Comparison of ENCODE assay signal across 26 mouse cellular contexts in genomic region chr1:106875193-106875886, GRCm38 (mm10). TPM values are rescaled to one million over a fixed set of nuclear protein-coding genes. Genes with fewer than 3 reads are reported as not detected.
DNase-seq lines count a peak whose midpoint lies in the region; ATAC-seq and TF ChIP-seq lines count a peak whose summit lies in the region.
"Had no signal": no experiment of that assay in that cellular context is flagged by ENCODE, and none has a peak within 500 bp of the region (broad histone marks: within the 10 kb centered on the region; RNA-seq: fewer than 3 reads in every experiment).

No protein-coding gene starts in this region.

- 0 out of 2 replicates have a peak overlapping the region, but pooled peaks have one; percentile 51 for H3K27ac ChIP-seq in lung, postnatal 0 days (ENCODE audit: low read length)
- no peak overlapping the region for H3K27ac ChIP-seq in intestine, embryonic 15.5 days
- H3K27ac ChIP-seq: hindbrain, embryonic 10.5 days; limb, embryonic 12.5 days; stomach, embryonic 15.5 days had no signal

- H3K27me3 ChIP-seq in lung, postnatal 0 days (replicated peaks; ENCODE audit: insufficient read depth, low read length), result no peaks in the 10 kb centered on the region
- H3K27me3 ChIP-seq in intestine, embryonic 15.5 days (replicated peaks), result no peaks in the 10 kb centered on the region
- H3K27me3 ChIP-seq: limb, embryonic 12.5 days; stomach, embryonic 15.5 days had no signal

- TF ChIP-seq CTCF in lung, postnatal 0 days (IDR thresholded peaks at IDR 0.05), result no peak

- peak; percentile 0 for DNase-seq in heart, adult 8-10 months (ENCODE audit: low spot score)
- DNase-seq in heart, postnatal 4 days, result no peak
- peak; percentile 14 for DNase-seq in lung, postnatal 0 days (ENCODE audit: low spot score)
- DNase-seq in lung, adult 18-20 months, result no peak
- DNase-seq in yolk sac, embryonic 10.5 days (ENCODE audit: low spot score), result peak; percentile 20
- no peak for DNase-seq in embryo, embryonic 10 days (ENCODE audit: low spot score)
- DNase-seq in cerebellum, adult 11 months, result no peak
- DNase-seq: cerebellum, adult 9-11 months; embryo, embryonic 11 days; forebrain, postnatal 0 days; gastrocnemius, postnatal 36 days; thymus, postnatal 14 days had no signal

- H3K4me3 ChIP-seq in lung, postnatal 0 days (ENCODE audit: low read depth, low read length), result no peak overlapping the region
- H3K4me3 ChIP-seq in intestine, embryonic 15.5 days (replicated peaks), result no peak overlapping the region
- H3K4me3 ChIP-seq: erythroblast, embryonic 14.5 days; hindbrain, embryonic 10.5 days; limb, embryonic 12.5 days; stomach, embryonic 15.5 days had no signal

- no peaks in the 10 kb centered on the region for H3K9me3 ChIP-seq in lung, postnatal 0 days (ENCODE audit: low read length)
- no peaks in the 10 kb centered on the region for H3K9me3 ChIP-seq in intestine, embryonic 15.5 days
- H3K9me3 ChIP-seq: hindbrain, embryonic 10.5 days; limb, embryonic 12.5 days; stomach, embryonic 15.5 days had no signal

- no peak overlapping the region for H3K4me2 ChIP-seq in lung, postnatal 0 days (replicated peaks; ENCODE audit: low read depth, low read length)
- H3K4me2 ChIP-seq in intestine, embryonic 15.5 days (replicated peaks), result no peak overlapping the region
- H3K4me2 ChIP-seq: limb, embryonic 12.5 days; stomach, embryonic 15.5 days had no signal

- no peak for TF ChIP-seq EP300 in lung, postnatal 0 days (IDR thresholded peaks at IDR 0.05)

- no peaks in the 10 kb centered on the region for H3K36me3 ChIP-seq in lung, postnatal 0 days (ENCODE audit: insufficient read depth, low read length)
- no peaks in the 10 kb centered on the region for H3K36me3 ChIP-seq in intestine, embryonic 15.5 days
- H3K36me3 ChIP-seq: hindbrain, embryonic 10.5 days; limb, embryonic 12.5 days; stomach, embryonic 15.5 days had no signal

- no peaks in the 10 kb centered on the region for H3K4me1 ChIP-seq in lung, postnatal 0 days (ENCODE audit: insufficient read depth, low read depth, low read length)
- no peaks in the 10 kb centered on the region for H3K4me1 ChIP-seq in intestine, embryonic 15.5 days (replicated peaks)
- H3K4me1 ChIP-seq: hindbrain, embryonic 10.5 days; limb, embryonic 12.5 days; stomach, embryonic 15.5 days had no signal

- 68% methylated on average over 5 of the region's 5 CpGs for WGBS in lung, postnatal 0 days
- 89% methylated on average over 5 of the region's 5 CpGs for WGBS in intestine, embryonic 15.5 days

- no peak overlapping the region for H3K9ac ChIP-seq in lung, postnatal 0 days (replicated peaks; ENCODE audit: low read depth)
- H3K9ac ChIP-seq in intestine, embryonic 15.5 days, result no peak overlapping the region
- H3K9ac ChIP-seq: forebrain, postnatal 0 days; limb, embryonic 12.5 days; stomach, embryonic 15.5 days had no signal

- ATAC-seq in lung, postnatal 0 days, result peak; percentile 53
- peak; percentile 20 for ATAC-seq in intestine, embryonic 15.5 days
- ATAC-seq: forebrain, postnatal 0 days had no signal

RNA-seq across cellular contexts. Expression of gene Serpinb5, which starts 14.4 kb away (rescaled TPM):
- under 1 TPM in 1 of 4 experiments, not detected in 3; 0.28 TPM for total RNA-seq in heart, adult 8-10 months (2022)
- not detected for total RNA-seq in heart, postnatal 4 days (2021)
- polyA plus RNA-seq in lung, postnatal 0 days (2015; fragmentation: Nextera tagmentation; extraction: Ambion mirVana), result 0.13 and 0.18 TPM in 2 replicates
- 0.09 and 0.14 TPM in 2 replicates for polyA plus RNA-seq in intestine, embryonic 15.5 days (2015; fragmentation: Nextera tagmentation; extraction: Ambion mirVana)
- total RNA-seq: adrenal gland, postnatal 4 days; forebrain, postnatal 0 days; gastrocnemius, postnatal 36 days; layer of hippocampus, adult 18-20 months had no signal
- polyA plus RNA-seq: erythroblast, embryonic 14.5 days; heart, embryonic 14.5 days; hindbrain, embryonic 10.5 days; liver, embryonic 16.5 days; midbrain, postnatal 0 days; neural tube, embryonic 11.5 days; spleen, adult 2 months had no signal

RNA-seq across cellular contexts. Expression of gene Serpinb12, which starts 58.9 kb away (rescaled TPM):
- total RNA-seq in heart, adult 8-10 months (2022), result not detected
- not detected for total RNA-seq in heart, postnatal 4 days (2021)
- 0.52 and 0.57 TPM in 2 replicates for polyA plus RNA-seq in lung, postnatal 0 days (2015; fragmentation: Nextera tagmentation; extraction: Ambion mirVana)
- 0.08 TPM in 1 of 2 replicates, not detected in the other for polyA plus RNA-seq in intestine, embryonic 15.5 days (2015; fragmentation: Nextera tagmentation; extraction: Ambion mirVana)
- total RNA-seq: adrenal gland, postnatal 4 days; forebrain, postnatal 0 days; gastrocnemius, postnatal 36 days; layer of hippocampus, adult 18-20 months; left cerebral cortex, adult 18-20 months had no signal
- polyA plus RNA-seq: erythroblast, embryonic 14.5 days; forebrain, postnatal 0 days; hindbrain, embryonic 10.5 days; kidney, embryonic 16.5 days; limb, embryonic 12.5 days; midbrain, postnatal 0 days; neural tube, embryonic 11.5 days; spleen, adult 2 months had no signal

Comparison
In these comparisons a context has a peak if more than half of its experiments do, and no peak if none do; other contexts are left out.
1. DNase-seq: peak in heart, adult 8-10 months (single experiment), lung, postnatal 0 days (single experiment) and yolk sac, embryonic 10.5 days (single experiment); none in heart, postnatal 4 days (single experiment), lung, adult 18-20 months (0 of 2), embryo, embryonic 10 days (single experiment) and cerebellum, adult 11 months (single experiment).